Mouse (Mus musculus) cerebellum, adult (tissue): ENCODE measurements around the gene Tmprss9.

Experiments
- ATAC-seq: cut with Nextera tagmentation; 2 replicates; pipeline ENCODE4 v1.9.2; 2017; ENCODE audit warnings: mild to moderate bottlenecking, moderate library complexity, mixed read lengths; ENCODE audit not compliant: insufficient number of reproducible peaks, low FRiP score, low TSS enrichment

The Tmprss9 gene

DNA sequence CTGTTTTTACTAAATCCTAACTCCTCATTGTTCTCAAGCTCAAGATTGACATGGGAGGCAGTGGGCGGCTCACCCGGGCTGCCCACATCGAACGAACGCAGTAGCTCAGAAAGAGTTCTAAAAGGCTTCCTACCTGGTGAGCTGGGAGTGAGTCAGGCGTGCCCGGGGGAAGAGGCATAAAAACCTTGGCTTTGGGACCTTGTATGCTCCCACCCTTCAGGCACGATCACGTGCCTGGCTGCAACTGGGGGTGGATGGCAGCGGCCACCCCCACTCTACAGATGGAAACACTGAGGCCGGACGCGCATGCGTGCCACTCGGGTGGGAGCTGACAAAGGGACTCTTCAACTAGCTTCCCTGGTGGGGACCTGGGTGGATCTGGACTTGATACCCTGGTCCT is 29.3 kb upstream of the Tmprss9 start:
- no peak for ATAC-seq

DNA sequence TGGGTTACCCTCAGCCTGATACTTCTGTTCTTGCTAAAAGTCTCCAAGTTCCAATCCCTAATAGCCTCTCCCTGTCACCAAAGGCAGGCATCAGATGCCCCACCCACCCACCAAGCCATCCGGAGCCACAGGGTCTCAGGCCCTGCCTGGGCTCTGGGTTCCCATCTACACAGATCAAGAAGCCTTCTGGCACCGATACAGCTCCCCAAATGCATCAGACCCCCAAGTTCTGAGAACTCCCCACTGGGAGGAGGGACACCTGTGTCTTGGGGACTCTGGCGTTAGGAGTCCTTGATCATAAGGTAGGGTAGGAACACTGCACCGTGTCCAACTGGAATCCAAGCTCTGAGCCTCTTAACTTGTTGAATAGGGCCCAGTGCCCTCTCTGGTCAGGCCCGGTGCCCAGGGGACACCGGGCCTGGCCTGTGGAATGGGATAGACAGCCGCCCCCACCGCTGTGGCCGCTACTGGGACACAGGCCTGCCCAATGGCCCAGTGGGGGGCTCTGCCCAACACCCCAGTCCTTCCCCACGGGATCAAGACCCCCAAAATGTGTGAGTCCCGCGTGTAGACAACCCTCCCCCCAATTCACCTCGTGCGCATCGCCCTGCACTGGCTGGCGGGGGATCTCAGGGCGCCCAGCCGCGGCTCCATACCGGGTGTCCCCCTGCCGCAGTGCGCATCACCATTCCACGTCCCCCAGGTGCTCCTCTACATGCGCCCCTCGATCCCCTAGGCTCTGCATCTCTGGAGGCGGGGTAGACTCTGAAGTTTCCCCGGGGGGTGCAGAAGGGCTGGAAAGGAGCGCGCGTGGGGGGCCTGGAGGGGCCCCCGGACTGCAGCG is 28.3 kb upstream of the Tmprss9 start:
- no peak for ATAC-seq

DNA sequence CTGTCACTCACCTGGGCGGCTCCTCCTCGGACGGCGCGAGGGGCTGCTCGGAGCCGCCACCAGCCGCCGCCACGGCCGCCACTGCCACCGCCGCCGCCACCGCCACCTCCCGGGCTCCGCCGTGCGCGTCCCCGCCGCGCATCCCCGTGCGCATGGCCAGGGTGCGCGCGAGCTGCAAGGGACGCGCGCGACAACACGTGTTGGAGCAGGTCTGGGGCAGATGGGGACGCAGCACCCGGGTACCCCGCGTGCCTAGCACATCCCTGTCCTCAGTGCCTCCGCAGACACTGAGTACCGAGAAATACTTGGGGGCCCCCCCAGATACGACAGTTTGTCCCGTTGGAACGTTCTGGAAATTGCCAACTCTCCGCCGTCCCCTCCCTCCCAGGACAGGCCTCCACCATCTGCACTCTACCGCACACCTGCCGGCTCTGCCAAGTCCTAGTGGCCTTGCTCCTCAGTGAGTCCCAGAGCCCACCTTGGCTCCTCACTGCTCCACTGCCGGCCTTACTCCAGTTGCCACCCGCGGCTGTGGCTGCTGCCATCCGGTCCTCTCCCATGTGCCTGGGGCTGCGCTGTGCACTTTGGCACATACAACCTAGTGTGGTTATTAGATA is 27.6 kb upstream of the Tmprss9 start, which contains the start of gene Lingo3:
TSS of gene Lingo3 (minus strand) at position 109 of the 617 bp plus-strand sequence.
- ATAC-seq = peak; percentile 61

DNA sequence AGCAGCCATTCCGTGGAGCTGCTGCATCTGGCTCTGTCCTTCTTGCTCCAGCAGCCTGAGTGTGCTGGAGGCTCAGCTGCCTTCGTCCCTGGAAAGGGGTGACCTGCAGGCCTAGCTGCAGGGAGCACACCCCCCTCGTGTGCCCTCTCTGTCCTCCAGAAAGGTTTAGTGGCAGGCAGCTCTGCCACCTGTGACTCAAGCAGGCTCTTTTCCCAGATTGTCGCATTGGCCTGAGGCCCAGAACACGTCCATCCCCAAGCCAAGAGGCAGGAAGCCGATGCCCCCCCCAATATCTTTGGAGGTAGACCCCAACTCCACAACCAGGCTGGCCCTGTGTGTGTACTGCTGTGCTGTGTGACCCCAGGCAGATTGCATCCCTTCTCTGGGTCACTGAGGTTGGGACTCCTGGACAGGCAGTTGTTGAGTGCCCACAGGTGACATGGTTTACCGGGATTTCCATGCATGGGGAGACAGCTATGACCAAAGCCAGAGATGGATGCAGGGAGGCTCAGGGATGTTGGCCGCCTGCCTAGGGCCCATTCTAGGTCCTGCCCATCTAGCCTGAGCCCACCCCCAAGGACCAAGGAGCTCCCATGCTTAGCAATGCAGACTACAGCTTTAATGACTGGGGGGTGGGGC is 26.5 kb upstream of the Tmprss9 start:
- ATAC-seq = no peak

DNA sequence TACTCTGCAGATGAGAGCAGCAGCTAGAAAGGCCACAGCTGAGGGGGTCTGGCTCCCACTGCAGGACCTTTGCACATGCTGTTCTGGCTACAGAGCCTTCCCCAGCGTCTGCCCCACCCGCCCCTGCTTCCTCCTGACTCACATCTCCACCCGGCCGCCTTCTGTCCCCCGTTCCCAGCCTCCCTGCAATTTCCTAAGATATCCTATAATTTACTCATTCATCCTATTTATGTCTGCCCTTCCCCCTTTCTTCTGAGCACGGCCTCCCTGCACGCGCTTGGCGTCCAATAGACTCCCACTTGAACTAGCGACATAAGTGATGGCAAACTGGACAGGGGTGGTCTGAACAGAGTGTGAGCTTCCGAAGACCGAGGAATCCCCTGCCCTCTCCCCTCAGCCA is 25.9 kb upstream of the Tmprss9 start:
- no peak for ATAC-seq

DNA sequence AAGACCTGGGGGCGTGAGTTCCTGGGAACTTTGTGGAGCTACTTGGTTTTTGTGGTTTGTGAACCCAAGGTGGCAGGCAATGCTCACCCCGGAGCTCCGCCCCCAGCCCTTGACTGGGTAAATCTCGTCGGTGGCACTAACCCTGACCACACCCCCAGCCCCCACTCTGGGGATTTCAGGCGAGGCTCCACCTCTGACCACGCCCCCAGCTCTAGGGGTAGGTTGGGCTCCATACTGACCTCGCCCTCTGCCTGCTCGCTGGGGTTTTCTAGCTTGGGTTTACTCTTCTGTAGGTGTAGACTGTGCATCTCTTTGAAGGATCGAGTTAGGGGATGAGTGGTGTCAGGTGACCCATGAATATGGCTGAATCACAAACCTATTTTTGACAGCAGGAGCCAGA is 23.1 kb upstream of the Tmprss9 start:
- no peak for ATAC-seq

DNA sequence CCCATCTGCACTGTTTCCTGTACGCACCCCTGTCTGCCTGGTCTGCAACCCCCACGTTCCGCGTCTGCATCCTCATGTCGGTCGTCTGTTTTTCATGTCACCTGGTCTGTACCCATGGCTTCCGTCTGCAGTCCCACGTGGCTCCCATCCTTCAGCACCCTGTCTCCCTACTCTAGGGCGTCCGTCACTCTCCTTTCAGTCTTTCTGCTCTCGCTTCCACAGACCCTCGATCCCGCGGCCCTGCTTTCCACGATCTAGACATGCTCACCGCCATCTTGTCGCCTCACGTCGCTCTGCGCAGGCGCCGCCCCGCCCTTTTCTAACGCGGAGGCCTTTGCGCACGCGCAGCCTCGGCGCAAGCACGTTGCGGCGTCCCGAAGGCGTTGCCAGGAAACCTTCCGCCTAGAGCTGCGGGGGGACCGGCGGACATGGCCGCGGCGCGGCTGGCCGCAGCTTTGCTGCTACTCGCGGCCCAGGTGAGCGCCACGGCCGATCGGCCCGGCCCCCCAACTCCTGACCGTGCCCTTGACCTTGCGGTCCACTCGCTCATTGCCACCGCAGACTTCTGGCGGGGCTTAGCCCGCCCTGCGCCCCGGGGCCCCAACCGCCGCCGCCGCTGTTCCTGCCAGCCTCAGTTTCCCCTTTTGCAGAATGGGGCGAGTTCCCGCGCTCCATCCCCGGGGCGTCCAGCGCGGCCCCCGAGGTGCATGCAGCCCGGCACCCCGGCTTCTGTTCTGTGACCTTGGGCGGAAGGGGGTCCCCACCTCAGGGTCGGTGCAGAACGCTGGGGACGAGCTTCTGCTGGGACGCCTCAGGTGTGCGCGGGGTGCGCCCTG is 16.5 kb upstream of the Tmprss9 start, which contains the start of the genes Lsm7 and Sppl2b:
TSS of gene Lsm7 (minus strand) at position 297 of the 836 bp plus-strand sequence.
TSS of gene Sppl2b (plus strand) at position 363 of the 836 bp plus-strand sequence.
- peak; percentile 67 for ATAC-seq

DNA sequence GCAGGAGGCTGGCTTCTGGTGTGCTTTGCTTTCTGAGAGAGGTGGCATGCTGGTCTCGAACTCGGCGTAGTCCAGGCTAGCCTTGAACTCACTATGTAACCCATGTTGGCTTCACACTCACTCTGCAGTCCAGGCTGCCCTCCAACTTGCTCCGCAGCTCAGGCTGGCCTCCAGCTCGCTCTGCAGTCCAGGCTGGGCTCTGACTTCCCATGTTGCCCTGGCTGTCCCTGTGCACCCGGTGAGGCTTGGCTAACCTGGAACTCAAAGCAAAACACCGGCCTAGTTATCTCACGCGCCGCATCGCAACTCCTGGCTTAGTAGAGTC is 15.9 kb upstream of the Tmprss9 start:
- 0 out of 2 replicates have a peak, but pooled peaks have one; percentile 11 for ATAC-seq

DNA sequence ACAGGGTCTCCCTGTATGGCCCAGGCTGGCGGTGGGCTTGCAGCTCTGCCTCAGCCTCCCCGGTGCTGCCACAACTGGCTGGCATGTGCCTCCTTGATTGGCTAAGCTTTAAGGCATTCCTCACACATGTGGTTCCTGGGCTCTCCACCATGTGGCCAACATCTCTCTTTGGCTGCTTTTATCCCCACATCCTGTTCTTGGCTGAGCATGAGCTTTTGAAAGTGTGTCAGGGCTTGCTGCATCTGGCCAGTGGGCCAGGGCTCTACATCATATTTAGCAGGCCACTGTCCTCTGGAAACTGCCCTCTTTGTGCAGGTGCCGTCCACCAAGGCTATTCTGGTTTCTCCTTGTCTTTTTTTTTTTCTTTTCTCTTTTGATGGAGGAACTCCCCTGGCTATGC is 15.4 kb upstream of the Tmprss9 start:
- no peak for ATAC-seq

DNA sequence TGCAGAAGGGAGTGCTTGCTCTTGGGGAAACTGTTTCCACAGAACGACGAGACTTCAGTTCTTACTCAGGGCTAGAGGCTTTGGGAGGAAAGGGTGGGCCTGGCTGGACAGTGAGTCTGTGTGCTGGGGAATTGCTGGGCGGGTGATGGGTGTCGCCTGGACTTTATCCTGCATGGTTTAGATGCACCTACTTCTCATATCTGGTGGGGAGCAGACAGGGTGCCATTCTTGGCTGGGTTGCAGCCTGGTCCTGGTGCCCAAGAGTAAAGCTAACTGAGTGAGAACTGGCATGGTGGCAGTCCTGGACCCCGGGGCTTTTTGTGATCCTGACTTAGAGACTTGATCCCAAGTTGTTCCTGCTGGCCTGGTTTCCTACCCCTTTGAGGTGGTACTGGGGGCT is 14.7 kb upstream of the Tmprss9 start:
- ATAC-seq = no peak

DNA sequence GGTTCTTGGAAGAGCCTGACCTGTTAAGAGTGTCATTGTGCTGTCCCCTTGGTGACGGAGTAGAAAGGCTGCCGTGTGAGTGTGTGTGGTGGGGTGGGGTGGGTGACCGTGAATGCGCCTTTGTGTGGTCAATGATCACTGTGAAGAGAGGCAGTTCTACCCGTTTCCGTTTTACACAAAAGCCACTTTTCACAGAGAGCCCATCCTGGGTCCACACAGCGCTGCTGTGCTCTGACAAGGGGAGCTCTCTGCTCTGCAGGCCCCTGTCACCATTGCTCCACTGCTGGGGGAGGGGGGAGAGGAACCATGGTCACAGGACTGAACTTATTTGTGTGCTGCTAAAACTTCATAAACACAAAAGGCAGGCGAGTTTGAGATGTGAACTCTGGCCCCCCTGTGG is 14.3 kb upstream of the Tmprss9 start:
- ATAC-seq = no peak

DNA sequence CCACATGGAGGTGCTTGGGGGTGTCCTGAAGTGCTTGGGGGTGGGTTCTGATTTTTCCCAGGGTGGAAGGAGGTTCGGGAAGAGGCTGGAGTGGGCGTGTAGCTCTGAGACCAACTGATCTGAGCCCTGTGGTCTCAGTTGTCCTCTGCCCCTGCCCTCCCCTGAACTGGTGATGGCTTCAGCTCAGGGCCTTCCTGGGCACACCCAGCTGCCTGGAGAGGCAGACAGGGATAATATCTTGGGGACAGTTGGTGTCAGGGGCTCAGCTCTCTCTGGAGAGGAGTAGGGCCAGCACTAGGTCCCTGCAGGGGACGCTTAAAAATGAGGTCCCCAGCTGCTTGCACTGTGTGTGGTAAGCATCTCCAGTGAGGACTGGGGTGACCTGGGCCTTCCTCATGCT is 13.8 kb upstream of the Tmprss9 start:
- ATAC-seq = no peak

DNA sequence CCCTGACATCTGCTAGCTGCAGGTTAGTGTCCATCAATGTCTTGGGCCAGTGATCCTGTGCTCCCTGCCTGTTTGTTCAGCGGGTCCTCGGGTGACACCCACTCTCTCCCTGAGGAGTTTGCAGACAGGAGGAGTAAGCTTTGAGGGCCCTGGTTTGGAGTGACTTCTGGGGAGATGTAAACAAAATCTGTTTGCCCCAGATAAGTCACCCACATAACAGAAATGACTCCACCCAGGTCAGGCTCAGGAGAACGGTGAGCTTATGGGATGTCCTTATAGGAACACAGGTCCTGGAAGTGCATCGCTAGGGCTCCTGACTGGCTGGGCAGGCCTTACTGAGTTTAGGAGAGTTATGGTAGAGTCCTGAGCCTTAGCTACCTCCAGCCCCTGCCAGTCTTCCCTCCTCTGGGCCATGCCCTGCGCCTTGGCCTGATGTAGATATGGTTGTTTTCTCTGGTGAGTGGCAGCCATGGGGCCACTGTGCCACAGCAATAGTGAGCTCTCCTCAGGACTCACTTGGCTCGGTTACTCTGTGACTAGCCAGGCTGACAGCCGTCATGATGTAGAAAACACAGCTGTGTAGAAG is 13.2 kb upstream of the Tmprss9 start:
- no peak for ATAC-seq

DNA sequence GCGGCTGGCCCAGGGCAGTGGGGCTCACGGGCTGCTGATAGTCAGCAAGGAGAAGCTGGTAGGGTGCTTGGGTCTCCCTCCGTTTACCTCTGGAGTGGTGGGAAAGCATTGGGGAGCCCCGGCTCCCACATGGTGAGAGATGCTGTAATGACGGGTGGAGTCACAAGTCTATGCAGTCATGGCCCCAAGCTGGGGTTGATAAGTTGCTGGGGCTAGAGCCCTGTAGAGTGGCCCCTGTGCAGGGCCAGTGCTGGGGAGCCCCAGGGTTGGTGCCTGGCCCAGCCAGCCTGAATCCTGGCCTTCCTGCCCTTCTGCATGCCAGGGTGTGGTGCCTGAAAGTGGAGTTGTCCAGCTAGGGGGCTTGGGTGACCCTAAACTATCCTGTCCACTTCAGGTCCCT is 9.3 kb upstream of the Tmprss9 start:
- ATAC-seq = no peak

DNA sequence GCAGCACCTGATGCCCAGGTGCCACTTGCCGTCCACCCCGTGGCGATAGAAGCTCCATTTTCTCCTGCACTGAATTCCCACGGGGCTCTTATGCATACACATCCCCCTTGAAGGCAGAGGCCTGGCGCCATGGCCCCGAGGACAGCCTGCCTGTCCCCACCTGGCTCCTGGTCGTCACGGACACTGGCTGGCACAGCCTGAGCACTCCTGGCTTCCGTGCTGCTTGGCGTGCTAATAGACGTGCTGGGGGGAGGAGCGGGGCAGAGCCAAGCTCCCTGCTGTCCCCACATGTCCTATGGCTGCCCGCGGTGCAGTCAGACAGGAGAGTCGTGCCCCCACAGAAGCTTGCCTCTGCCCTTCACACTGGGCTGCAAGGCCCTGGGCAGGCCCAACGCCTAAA is 7.2 kb upstream of the Tmprss9 start:
- ATAC-seq = peak; percentile 66; the same call in 1 of the 2 replicates

DNA sequence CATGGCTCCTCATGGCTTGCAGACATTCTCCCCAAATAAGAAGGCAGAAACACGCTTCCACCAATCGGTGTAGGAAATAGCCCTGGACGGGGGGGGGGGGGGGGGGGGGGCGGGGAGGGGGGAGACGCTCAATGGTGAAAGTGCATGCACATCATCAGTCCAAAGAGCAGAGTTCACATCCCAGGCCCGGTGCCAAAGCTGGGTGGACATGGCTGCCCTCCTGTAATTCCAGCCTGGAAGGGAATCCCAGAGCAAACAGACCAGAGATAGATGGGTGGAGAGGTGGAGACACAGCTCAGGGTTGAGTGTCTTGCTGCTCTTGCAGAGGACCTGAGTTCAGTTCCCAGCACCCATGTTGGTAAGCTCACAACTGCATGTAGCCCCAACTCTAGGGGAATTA is 655 bp upstream of the Tmprss9 start:
- ATAC-seq = no peak

DNA sequence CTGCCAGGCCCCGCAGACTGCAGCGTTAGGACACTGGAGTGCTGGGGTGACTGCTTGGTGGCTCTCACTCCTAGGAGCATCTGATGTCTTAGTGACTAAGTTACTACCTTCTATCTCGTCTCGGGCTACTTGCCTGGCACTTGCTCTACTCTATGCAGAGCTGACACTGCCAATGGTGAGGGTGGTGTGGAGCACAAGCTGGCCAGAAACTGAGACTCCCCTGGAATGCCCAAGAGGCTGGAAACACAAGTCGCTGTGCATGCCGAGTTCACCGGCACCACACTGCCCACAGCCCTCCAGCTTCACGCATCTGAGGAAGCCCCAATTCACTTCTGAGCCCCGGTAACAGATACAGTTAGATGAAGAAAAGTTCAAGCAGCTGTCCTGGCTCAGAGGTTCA is 2.4 kb downstream of the Tmprss9 start:
- no peak for ATAC-seq

DNA sequence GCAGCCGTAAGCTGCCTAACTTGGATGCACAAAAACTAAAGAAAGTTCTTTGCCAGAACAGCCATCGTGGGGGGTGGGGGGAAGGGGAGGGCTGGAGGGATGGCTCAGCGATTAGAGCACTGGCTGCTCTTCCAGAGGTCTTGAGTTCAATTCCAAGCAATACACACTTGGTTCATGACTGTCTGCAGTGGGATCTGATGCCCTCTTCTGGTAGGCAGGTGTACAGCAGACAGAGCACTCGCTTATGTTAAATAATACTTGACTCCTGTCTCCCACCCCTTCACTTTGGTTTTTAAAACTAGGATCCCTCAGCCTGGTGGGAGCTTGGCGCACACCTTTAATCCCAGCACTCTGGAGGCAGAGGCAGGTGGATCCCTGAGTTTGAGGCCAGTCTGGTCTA is 4.4 kb downstream of the Tmprss9 start:
- ATAC-seq = no peak

DNA sequence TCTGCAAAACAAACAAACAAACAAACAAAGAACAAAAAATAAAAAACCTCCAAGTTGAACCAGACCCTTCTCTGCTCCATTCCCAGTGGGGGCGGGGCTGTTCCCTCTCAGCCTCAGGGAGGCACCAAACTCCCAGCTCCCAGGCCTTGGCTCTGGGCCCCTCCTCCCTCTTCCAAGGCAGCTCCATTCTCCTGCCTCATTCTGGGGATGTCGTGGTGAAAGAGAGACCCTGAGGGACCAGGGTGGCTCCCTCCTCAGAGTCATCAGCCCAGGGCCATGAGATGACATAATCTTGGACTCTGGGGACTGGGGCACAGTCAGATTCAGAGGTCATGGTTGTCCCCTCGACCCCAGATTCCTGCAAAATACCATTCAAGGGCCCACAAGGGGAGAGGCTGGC is 4.9 kb downstream of the Tmprss9 start:
- ATAC-seq = no peak

DNA sequence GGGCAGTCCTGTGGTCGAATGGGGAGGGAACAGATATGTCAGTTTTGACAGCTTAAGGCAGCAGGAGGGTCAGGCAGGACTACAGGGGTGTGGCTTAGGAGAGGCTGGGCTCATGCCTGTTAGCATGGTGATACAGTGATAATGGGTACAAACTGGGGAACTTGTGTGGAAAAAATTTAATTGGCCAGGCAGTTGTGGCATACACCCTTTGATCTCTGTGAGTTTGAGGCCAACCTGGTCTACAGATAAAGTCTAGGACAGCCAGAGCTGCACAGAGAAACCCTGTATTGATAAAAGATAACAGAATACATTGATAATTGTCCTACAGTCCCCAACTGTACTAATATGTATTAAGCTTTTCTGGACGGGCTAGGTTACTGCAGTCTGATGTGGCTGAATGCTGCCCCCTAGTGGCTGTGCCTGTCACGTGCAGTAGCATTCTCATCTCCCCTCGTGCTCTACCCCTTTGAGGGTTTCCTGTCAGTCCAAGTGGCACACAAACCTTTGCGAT is 8.5 kb downstream of the Tmprss9 start:
- no peak for ATAC-seq
